Mouse (Mus musculus): ENCODE results near the gene Gm49721. TPM values are rescaled to one million over a fixed set of nuclear protein-coding genes. Genes with fewer than 3 reads are reported as not detected.
"Not testable (repeated sequence)": the region's sequence is repeated elsewhere in the genome, so short reads cannot be mapped to it uniquely, and the experiment has no call there.

The Gm49721 gene
- polyA plus RNA-seq, 1 experiment from 2014 or later, result 0.30 TPM

- peak; percentile 44 for DNase-seq (ENCODE audit: low spot score)
- WGBS, result under 1% methylated on average over 12 of the region's 12 CpGs
- H3K9ac ChIP-seq (ENCODE audit: low read length), result peak overlapping the region; percentile 51
Measured at GRCm38 (mm10) chr17:6960349-6960748, 18.4 kb upstream of the Gm49721 start.

GRCm38 (mm10) chr17:6960776-6961175, 17.9 kb upstream of the Gm49721 start, which contains the start of gene Tagap1:
Gene Tagap1, minus strand, starts transcription at chr17:6961156.
- ATAC-seq (replicated peaks; ENCODE audit: low FRiP score, low TSS enrichment, low read depth), result not testable (repeated sequence)

More at GRCm38 (mm10) chr17:6960349-6960748, 18.4 kb upstream of the Gm49721 start:
- not testable (repeated sequence) for H3K27ac ChIP-seq (ENCODE audit: low read depth); H3K36me3 ChIP-seq (ENCODE audit: control insufficient read depth, insufficient read depth, low read length); ATAC-seq (replicated peaks; ENCODE audit: low FRiP score, low TSS enrichment, low read depth); H3K9me3 ChIP-seq (ENCODE audit: control insufficient read depth, low read length); H3K4me1 ChIP-seq (replicated peaks; ENCODE audit: control insufficient read depth, insufficient read depth, low read length); H3K27me3 ChIP-seq (replicated peaks; ENCODE audit: control insufficient read depth, insufficient read depth, low read length)
- Histone ChIP-seq H3K4me2 (ENCODE audit: low read length) (peak overlapping the region; percentile 43), H3K4me3 (ENCODE audit: low read depth, low read length) (peak overlapping the region; percentile 39)

GRCm38 (mm10) chr17:6961181-6962000, 17.3 kb upstream of the Gm49721 start:
- not testable (repeated sequence) for H3K9ac ChIP-seq (ENCODE audit: low read length); H3K4me1 ChIP-seq (replicated peaks; ENCODE audit: control insufficient read depth, insufficient read depth, low read length); H3K36me3 ChIP-seq (ENCODE audit: control insufficient read depth, insufficient read depth, low read length); H3K9me3 ChIP-seq (ENCODE audit: control insufficient read depth, low read length); H3K27ac ChIP-seq (ENCODE audit: low read depth); H3K27me3 ChIP-seq (replicated peaks; ENCODE audit: control insufficient read depth, insufficient read depth, low read length)
- ATAC-seq (replicated peaks; ENCODE audit: low FRiP score, low TSS enrichment, low read depth) (peak; percentile 95), DNase-seq (ENCODE audit: low spot score) (peak; percentile 54)
- H3K4me2 ChIP-seq (ENCODE audit: low read length), result peak overlapping the region; percentile 28; the same call in 1 of the 2 replicates
- under 1% methylated on average over 14 of the region's 48 CpGs for WGBS
- H3K4me3 ChIP-seq (ENCODE audit: low read depth, low read length), result peak overlapping the region; percentile 18

More at GRCm38 (mm10) chr17:6960776-6961175, 17.9 kb upstream of the Gm49721 start, which contains the start of gene Tagap1:
- not testable (repeated sequence) for H3K27me3 ChIP-seq (replicated peaks; ENCODE audit: control insufficient read depth, insufficient read depth, low read length); H3K36me3 ChIP-seq (ENCODE audit: control insufficient read depth, insufficient read depth, low read length); H3K4me1 ChIP-seq (replicated peaks; ENCODE audit: control insufficient read depth, insufficient read depth, low read length); H3K27ac ChIP-seq (ENCODE audit: low read depth); H3K9me3 ChIP-seq (ENCODE audit: control insufficient read depth, low read length)
- under 1% methylated on average over 37 of the region's 51 CpGs for WGBS
- DNase-seq (ENCODE audit: low spot score), result peak; percentile 62
- peak within 1 kb of the TSS; percentile 43 for H3K4me2 ChIP-seq (ENCODE audit: low read length)
- peak within 1 kb of the TSS; percentile 51 for H3K9ac ChIP-seq (ENCODE audit: low read length)
- H3K4me3 ChIP-seq (ENCODE audit: low read depth, low read length), result peak within 1 kb of the TSS; percentile 39

- H3K4me3 ChIP-seq (ENCODE audit: low read depth, low read length); H3K27ac ChIP-seq (ENCODE audit: low read depth); H3K36me3 ChIP-seq (ENCODE audit: control insufficient read depth, insufficient read depth, low read length); H3K27me3 ChIP-seq (replicated peaks; ENCODE audit: control insufficient read depth, insufficient read depth, low read length); ATAC-seq (replicated peaks; ENCODE audit: low FRiP score, low TSS enrichment, low read depth); H3K4me2 ChIP-seq (ENCODE audit: low read length); DNase-seq (ENCODE audit: low spot score); H3K4me1 ChIP-seq (replicated peaks; ENCODE audit: control insufficient read depth, insufficient read depth, low read length); H3K9ac ChIP-seq (ENCODE audit: low read length); H3K9me3 ChIP-seq (ENCODE audit: control insufficient read depth, low read length): not testable (repeated sequence)
- WGBS, result 74% methylated on average over 3 of the region's 6 CpGs
Measured at GRCm38 (mm10) chr17:6962339-6962738, 16.4 kb upstream of the Gm49721 start.

- DNase-seq (ENCODE audit: low spot score); H3K27ac ChIP-seq (ENCODE audit: low read depth); H3K9me3 ChIP-seq (ENCODE audit: control insufficient read depth, low read length); H3K27me3 ChIP-seq (replicated peaks; ENCODE audit: control insufficient read depth, insufficient read depth, low read length); H3K4me2 ChIP-seq (ENCODE audit: low read length); H3K4me3 ChIP-seq (ENCODE audit: low read depth, low read length); H3K9ac ChIP-seq (ENCODE audit: low read length); H3K4me1 ChIP-seq (replicated peaks; ENCODE audit: control insufficient read depth, insufficient read depth, low read length); H3K36me3 ChIP-seq (ENCODE audit: control insufficient read depth, insufficient read depth, low read length); ATAC-seq (replicated peaks; ENCODE audit: low FRiP score, low TSS enrichment, low read depth): not testable (repeated sequence)
- 63% methylated on average over 4 of the region's 4 CpGs for WGBS
Measured at GRCm38 (mm10) chr17:6962936-6963335, 15.8 kb upstream of the Gm49721 start.

GRCm38 (mm10) chr17:6965364-6965763, 13.3 kb upstream of the Gm49721 start:
- H3K4me1 ChIP-seq (replicated peaks; ENCODE audit: control insufficient read depth, insufficient read depth, low read length); H3K9me3 ChIP-seq (ENCODE audit: control insufficient read depth, low read length); H3K9ac ChIP-seq (ENCODE audit: low read length); H3K4me3 ChIP-seq (ENCODE audit: low read depth, low read length); ATAC-seq (replicated peaks; ENCODE audit: low FRiP score, low TSS enrichment, low read depth); H3K36me3 ChIP-seq (ENCODE audit: control insufficient read depth, insufficient read depth, low read length); H3K27ac ChIP-seq (ENCODE audit: low read depth); H3K4me2 ChIP-seq (ENCODE audit: low read length); H3K27me3 ChIP-seq (replicated peaks; ENCODE audit: control insufficient read depth, insufficient read depth, low read length): not testable (repeated sequence)
- DNase-seq (ENCODE audit: low spot score), result peak; percentile 63
- WGBS, result 13% methylated on average over 5 of the region's 6 CpGs

- ATAC-seq (replicated peaks; ENCODE audit: low FRiP score, low TSS enrichment, low read depth), result not testable (repeated sequence)
- WGBS, result no CpG with 5 or more reads among the region's 1 CpGs
Measured at GRCm38 (mm10) chr17:6967673-6968072, 11.0 kb upstream of the Gm49721 start.

GRCm38 (mm10) chr17:6970334-6970733, 8.4 kb upstream of the Gm49721 start, which contains the start of gene Rnaset2b:
Gene Rnaset2b, plus strand, starts transcription at chr17:6970634.
- not testable (repeated sequence) for H3K4me1 ChIP-seq (replicated peaks; ENCODE audit: control insufficient read depth, insufficient read depth, low read length); H3K27me3 ChIP-seq (replicated peaks; ENCODE audit: control insufficient read depth, insufficient read depth, low read length); H3K4me3 ChIP-seq (ENCODE audit: low read depth, low read length); H3K36me3 ChIP-seq (ENCODE audit: control insufficient read depth, insufficient read depth, low read length); H3K27ac ChIP-seq (ENCODE audit: low read depth); ATAC-seq (replicated peaks; ENCODE audit: low FRiP score, low TSS enrichment, low read depth); H3K4me2 ChIP-seq (ENCODE audit: low read length); DNase-seq (ENCODE audit: low spot score); H3K9me3 ChIP-seq (ENCODE audit: control insufficient read depth, low read length); H3K9ac ChIP-seq (ENCODE audit: low read length)
- WGBS, result no CpG with 5 or more reads among the region's 8 CpGs

More at GRCm38 (mm10) chr17:6967673-6968072, 11.0 kb upstream of the Gm49721 start:
- H3K27ac ChIP-seq (ENCODE audit: low read depth); H3K4me1 ChIP-seq (replicated peaks; ENCODE audit: control insufficient read depth, insufficient read depth, low read length); H3K9ac ChIP-seq (ENCODE audit: low read length); H3K27me3 ChIP-seq (replicated peaks; ENCODE audit: control insufficient read depth, insufficient read depth, low read length); H3K4me2 ChIP-seq (ENCODE audit: low read length); H3K4me3 ChIP-seq (ENCODE audit: low read depth, low read length); H3K9me3 ChIP-seq (ENCODE audit: control insufficient read depth, low read length); DNase-seq (ENCODE audit: low spot score); H3K36me3 ChIP-seq (ENCODE audit: control insufficient read depth, insufficient read depth, low read length): not testable (repeated sequence)

Data from intestine, embryonic 14.5 days (tissue).